Mouse (Mus musculus): ENCODE data around the gene Slc44a5.
A peak's percentile ranks its signal among the peaks of the same experiment; 100 is the strongest.

The Slc44a5 gene

GRCm38 (mm10) chr3:154215779-154216178, 242.5 kb downstream of the Slc44a5 start:
- no peak for DNase-seq (ENCODE audit: low spot score)

- DNase-seq (ENCODE audit: low spot score), result no peak
Observed at GRCm38 (mm10) chr3:154222141-154222591, 248.9 kb downstream of the Slc44a5 start.

GRCm38 (mm10) chr3:154222688-154223087, 249.5 kb downstream of the Slc44a5 start:
- DNase-seq (ENCODE audit: low spot score), result no peak

- DNase-seq (ENCODE audit: low spot score), result peak; percentile 69
Observed at GRCm38 (mm10) chr3:154226100-154226752, 253.0 kb downstream of the Slc44a5 start.

- DNase-seq (ENCODE audit: low spot score), result no peak
Observed at GRCm38 (mm10) chr3:154244932-154245331, 271.7 kb downstream of the Slc44a5 start.

GRCm38 (mm10) chr3:154251486-154251885, 278.2 kb downstream of the Slc44a5 start:
- no peak for DNase-seq (ENCODE audit: low spot score)

GRCm38 (mm10) chr3:154252219-154252618, 279.0 kb downstream of the Slc44a5 start:
- no peak for DNase-seq (ENCODE audit: low spot score)

- peak; percentile 21 for DNase-seq (ENCODE audit: low spot score)
Observed at GRCm38 (mm10) chr3:154254187-154254586, 281.0 kb downstream of the Slc44a5 start.

GRCm38 (mm10) chr3:154257312-154257711, 284.1 kb downstream of the Slc44a5 start:
- no peak for DNase-seq (ENCODE audit: low spot score)

- DNase-seq (ENCODE audit: low spot score), result no peak
Observed at GRCm38 (mm10) chr3:154268313-154268712, 295.1 kb downstream of the Slc44a5 start.

GRCm38 (mm10) chr3:154269757-154270366, 296.6 kb downstream of the Slc44a5 start:
- peak; percentile 73 for DNase-seq (ENCODE audit: low spot score)

- DNase-seq (ENCODE audit: low spot score), result no peak
Observed at GRCm38 (mm10) chr3:154274681-154275080, 301.4 kb downstream of the Slc44a5 start.

- DNase-seq (ENCODE audit: low spot score), result no peak
Observed at GRCm38 (mm10) chr3:154284260-154284659, 311.0 kb downstream of the Slc44a5 start.

GRCm38 (mm10) chr3:154285351-154285750, 312.1 kb downstream of the Slc44a5 start:
- DNase-seq (ENCODE audit: low spot score), result no peak

GRCm38 (mm10) chr3:154287217-154287616, 314.0 kb downstream of the Slc44a5 start:
- DNase-seq (ENCODE audit: low spot score), result no peak

- DNase-seq (ENCODE audit: low spot score), result no peak
Observed at GRCm38 (mm10) chr3:154288429-154289069, 315.3 kb downstream of the Slc44a5 start.

GRCm38 (mm10) chr3:154290351-154290750, 317.1 kb downstream of the Slc44a5 start:
- no peak for DNase-seq (ENCODE audit: low spot score)

GRCm38 (mm10) chr3:154292126-154292525, 318.9 kb downstream of the Slc44a5 start:
- no peak for DNase-seq (ENCODE audit: low spot score)

- no peak for DNase-seq (ENCODE audit: low spot score)
Observed at GRCm38 (mm10) chr3:154293839-154294490, 320.7 kb downstream of the Slc44a5 start.

- no peak for DNase-seq (ENCODE audit: low spot score)
Observed at GRCm38 (mm10) chr3:154294924-154295834, 321.9 kb downstream of the Slc44a5 start.

- no peak for DNase-seq (ENCODE audit: low spot score)
Observed at GRCm38 (mm10) chr3:154297499-154297898, 324.3 kb downstream of the Slc44a5 start.

GRCm38 (mm10) chr3:154298490-154298889, 325.3 kb downstream of the Slc44a5 start:
- no peak for DNase-seq (ENCODE audit: low spot score)
